ENCODE assay signal across 9 mouse cellular contexts in the genomic region with DNA sequence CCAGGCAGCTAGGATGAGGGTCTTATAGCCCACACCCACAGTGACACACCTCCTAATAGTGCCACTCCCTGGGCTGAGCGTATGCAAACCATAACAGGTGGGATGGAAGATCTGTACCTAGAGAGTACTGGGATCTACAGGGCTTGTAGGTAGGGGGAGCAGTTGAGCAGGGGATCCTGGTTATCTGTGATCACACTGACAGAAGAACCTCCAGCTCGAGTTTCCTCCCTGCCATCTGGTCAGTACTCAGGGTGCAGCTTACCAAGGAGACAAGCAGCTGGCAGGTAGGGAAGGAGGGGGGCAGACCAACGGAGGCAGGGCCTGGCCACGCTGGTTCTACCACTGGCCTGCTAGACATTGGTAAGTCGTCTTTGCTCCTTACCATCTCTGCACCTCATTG. TPM values are rescaled to one million over a fixed set of nuclear protein-coding genes. Genes with fewer than 3 reads are reported as not detected.
A peak's percentile ranks its signal among the peaks of the same experiment; 100 is the strongest.
DNase-seq lines count a peak whose midpoint lies in the region; ATAC-seq and TF ChIP-seq lines count a peak whose summit lies in the region.
"Had no signal": no experiment of that assay in that cellular context is flagged by ENCODE, and none has a peak within 500 bp of the region (broad histone marks: within the 10 kb centered on the region; RNA-seq: fewer than 3 reads in every experiment).

No protein-coding gene starts in this region.

- no peak overlapping the region for H3K4me3 ChIP-seq in hindbrain, embryonic 11.5 days (ENCODE audit: low read depth, low read length)
- H3K4me3 ChIP-seq in hindbrain, embryonic 14.5 days (replicated peaks; ENCODE audit: low read length), result no peak overlapping the region
- H3K4me3 ChIP-seq in MEL (ENCODE audit: control insufficient read depth in 1 of 2, insufficient read depth in 1 of 2, low read depth in 2 of 2, low read length in 2 of 2), result no peak overlapping the region
- H3K4me3 ChIP-seq in kidney, postnatal 0 days (replicated peaks; ENCODE audit: low read depth, low read length), result no peak overlapping the region
- H3K4me3 ChIP-seq: neural tube, embryonic 12.5 days had no signal

- H3K27ac ChIP-seq in hindbrain, embryonic 11.5 days (ENCODE audit: low read depth, low read length), result no peak overlapping the region
- H3K27ac ChIP-seq in hindbrain, embryonic 14.5 days, result no peak overlapping the region
- no peak overlapping the region for H3K27ac ChIP-seq in MEL (ENCODE audit: control insufficient read depth, low read depth, low read length)
- H3K27ac ChIP-seq in kidney, postnatal 0 days, result no peak overlapping the region
- H3K27ac ChIP-seq: neural tube, embryonic 12.5 days had no signal

- H3K9me3 ChIP-seq in hindbrain, embryonic 11.5 days (ENCODE audit: control insufficient read depth, low read length), result no peaks in the 10 kb centered on the region
- H3K9me3 ChIP-seq in hindbrain, embryonic 14.5 days (ENCODE audit: control insufficient read depth, low read length), result no peaks in the 10 kb centered on the region
- no peaks in the 10 kb centered on the region for H3K9me3 ChIP-seq in MEL (replicated peaks; ENCODE audit: insufficient read depth, low read length)
- no peaks in the 10 kb centered on the region for H3K9me3 ChIP-seq in kidney, postnatal 0 days (replicated peaks; ENCODE audit: low read length)
- H3K9me3 ChIP-seq: neural tube, embryonic 12.5 days had no signal

- WGBS in hindbrain, embryonic 11.5 days, result 25% methylated on average over 5 of the region's 5 CpGs
- WGBS in hindbrain, embryonic 14.5 days, result 29% methylated on average over 5 of the region's 5 CpGs
- 17% methylated on average over 5 of the region's 5 CpGs for WGBS in kidney, postnatal 0 days

- H3K27me3 ChIP-seq in hindbrain, embryonic 11.5 days (ENCODE audit: control insufficient read depth, insufficient read depth, low read length), result no peaks in the 10 kb centered on the region
- H3K27me3 ChIP-seq in hindbrain, embryonic 14.5 days (ENCODE audit: control insufficient read depth, insufficient read depth, low read length), result no peaks in the 10 kb centered on the region
- H3K27me3 ChIP-seq in MEL (ENCODE audit: control insufficient read depth in 1 of 2, insufficient read depth in 2 of 2, low read length in 2 of 2), result no peaks in the 10 kb centered on the region
- H3K27me3 ChIP-seq in kidney, postnatal 0 days (ENCODE audit: insufficient read depth, low read length), result no peaks in the 10 kb centered on the region
- H3K27me3 ChIP-seq: neural tube, embryonic 12.5 days had no signal

- TF ChIP-seq EP300 in MEL (IDR thresholded peaks at IDR 0.05; ENCODE audit: low read depth in 1 of 2, low read length in 2 of 2), result no peak

- no peak for ATAC-seq in hindbrain, embryonic 11.5 days (ENCODE audit: low FRiP score)
- no peak for ATAC-seq in hindbrain, embryonic 14.5 days (ENCODE audit: low FRiP score)
- no peak for ATAC-seq in kidney, postnatal 0 days (replicated peaks; ENCODE audit: low FRiP score, low read depth)
- ATAC-seq in erythroid progenitor cell, adult 5-6 weeks (replicated peaks; ENCODE audit: low FRiP score, poor library complexity, severe bottlenecking), result no peak

- H3K79me2 ChIP-seq in MEL (ENCODE audit: control insufficient read depth, insufficient read depth, low read length, poor library complexity), result no peaks in the 10 kb centered on the region

- peak; percentile 14 for DNase-seq in hindbrain, embryonic 11.5 days (ENCODE audit: low spot score)
- DNase-seq in hindbrain, embryonic 14.5 days (ENCODE audit: low spot score), result no peak
- DNase-seq in MEL (ENCODE audit: low read depth, low spot score), result peak; percentile 67
- DNase-seq in cerebellum, postnatal 25 days, result peak; percentile 62 to 80
- DNase-seq in kidney, postnatal 0 days (ENCODE audit: low spot score), result peak; percentile 60
- DNase-seq in naive thymus-derived CD4-positive, alpha-beta T cell, adult 2 months (ENCODE audit: low read depth), result peak; percentile 26
- no peak for DNase-seq in neural tube, embryonic 10.5 days (ENCODE audit: extremely low spot score, low spot score)

- H3K36me3 ChIP-seq in hindbrain, embryonic 11.5 days (ENCODE audit: control insufficient read depth, insufficient read depth, low read length), result no peaks in the 10 kb centered on the region
- 0 out of 2 replicates have a peak, but pooled peaks cover 3% of the 10 kb centered on the region for H3K36me3 ChIP-seq in hindbrain, embryonic 14.5 days (replicated peaks; ENCODE audit: control insufficient read depth, insufficient read depth)
- H3K36me3 ChIP-seq in MEL (ENCODE audit: control insufficient read depth in 1 of 2, insufficient read depth in 2 of 2, low read length in 2 of 2), result peaks cover 0 to under 1% of the 10 kb centered on the region in 2 experiments; a peak in 1 of 4 replicates
- H3K36me3 ChIP-seq in kidney, postnatal 0 days (ENCODE audit: insufficient read depth, low read length), result no peaks in the 10 kb centered on the region
- H3K36me3 ChIP-seq: neural tube, embryonic 12.5 days had no signal

- H3K9ac ChIP-seq in hindbrain, embryonic 11.5 days (ENCODE audit: low read depth, low read length), result no peak overlapping the region
- no peak overlapping the region for H3K9ac ChIP-seq in hindbrain, embryonic 14.5 days
- no peak overlapping the region for H3K9ac ChIP-seq in MEL (ENCODE audit: control insufficient read depth, low read depth, low read length, poor library complexity, severe bottlenecking)
- H3K9ac ChIP-seq in kidney, postnatal 0 days (ENCODE audit: low read depth, low read length), result no peak overlapping the region
- H3K9ac ChIP-seq: neural tube, embryonic 12.5 days had no signal

- peak; percentile 58 to 77 (median 65) for TF ChIP-seq CTCF in MEL (IDR thresholded peaks at IDR 0.05 in 2 of 3, conservative IDR thresholded peaks at IDR 0.05 in 1 of 3; ENCODE audit: control insufficient read depth in 1 of 3, insufficient read depth in 1 of 3, low read depth in 2 of 3, low read length in 3 of 3, poor library complexity in 1 of 3, severe bottlenecking in 1 of 3)
- peak; percentile 60 for TF ChIP-seq CTCF in kidney, postnatal 0 days (IDR thresholded peaks at IDR 0.05; ENCODE audit: low read depth)

- H3K4me2 ChIP-seq in hindbrain, embryonic 11.5 days (replicated peaks; ENCODE audit: low read depth, low read length), result no peak overlapping the region
- H3K4me2 ChIP-seq in hindbrain, embryonic 14.5 days (replicated peaks), result no peak overlapping the region
- no peak overlapping the region for H3K4me2 ChIP-seq in kidney, postnatal 0 days (ENCODE audit: low read length)
- H3K4me2 ChIP-seq: neural tube, embryonic 12.5 days had no signal

- peak; percentile 51 for TF ChIP-seq RAD21 in MEL (IDR thresholded peaks at IDR 0.05; ENCODE audit: low read depth, low read length)

- no peaks in the 10 kb centered on the region for H3K4me1 ChIP-seq in hindbrain, embryonic 11.5 days (replicated peaks; ENCODE audit: control insufficient read depth, insufficient read depth, low read length)
- no peaks in the 10 kb centered on the region for H3K4me1 ChIP-seq in hindbrain, embryonic 14.5 days (replicated peaks; ENCODE audit: control insufficient read depth, insufficient read depth, low read length)
- H3K4me1 ChIP-seq in MEL (ENCODE audit: control insufficient read depth in 1 of 2, insufficient read depth in 2 of 2, low read length in 2 of 2), result peaks cover 0 to under 1% of the 10 kb centered on the region in 2 experiments; a peak in 1 of 4 replicates
- H3K4me1 ChIP-seq in kidney, postnatal 0 days (replicated peaks; ENCODE audit: insufficient read depth, low read length), result no peaks in the 10 kb centered on the region
- H3K4me1 ChIP-seq: neural tube, embryonic 12.5 days had no signal

- no peak for TF ChIP-seq POLR2A in MEL (IDR thresholded peaks at IDR 0.05; ENCODE audit: control insufficient read depth in 1 of 2, insufficient read depth in 1 of 2, low read depth in 1 of 2, low read length in 2 of 2, poor library complexity in 1 of 2)

RNA-seq across cellular contexts. Expression of gene Cib2, which starts 7.6 kb away (rescaled TPM):
- polyA plus RNA-seq in hindbrain, embryonic 11.5 days (2014; fragmentation: Nextera tagmentation; extraction: Ambion mirVana), result 19.1 and 20.8 TPM in 2 replicates
- 67.3 and 69.4 TPM in 2 replicates for polyA plus RNA-seq in hindbrain, embryonic 14.5 days (2014; fragmentation: Nextera tagmentation; extraction: Ambion mirVana)
- 5.0 and 7.3 TPM in 2 replicates for total RNA-seq in MEL (2012; rRNA removed)
- polyA plus RNA-seq in MEL (2012; ENCODE audit: insufficient read depth in 1 of 2, insufficient read length in 2 of 2, low read depth in 1 of 2, low replicate concordance in 2 of 2, missing spikeins in 1 of 2), result 1 to 10 TPM in 1 of 2 experiments, not detected in 1; 9.0 TPM
- polyA plus RNA-seq in kidney, postnatal 0 days (2015; fragmentation: Nextera tagmentation; extraction: Ambion mirVana), result 18.0 and 19.2 TPM in 2 replicates
- 3.6 TPM in 1 of 2 replicates, not detected in the other for total RNA-seq in erythroid progenitor cell, adult 5-6 weeks (2015; ENCODE audit: low replicate concordance)
- 0.15 and 3.7 TPM in 2 replicates for total RNA-seq in erythroid progenitor cell, adult 5-6 weeks (2017; ENCODE audit: low replicate concordance)

RNA-seq across cellular contexts. Expression of gene Sh2d7, which starts 13.6 kb away (rescaled TPM):
- 0.08 and 0.18 TPM in 2 replicates for polyA plus RNA-seq in hindbrain, embryonic 11.5 days (2014; fragmentation: Nextera tagmentation; extraction: Ambion mirVana)
- polyA plus RNA-seq in hindbrain, embryonic 14.5 days (2014; fragmentation: Nextera tagmentation; extraction: Ambion mirVana), result not detected in 2 replicates
- 0.04 TPM in 1 of 2 replicates, not detected in the other for total RNA-seq in MEL (2012; rRNA removed)
- polyA plus RNA-seq in MEL (2012; ENCODE audit: insufficient read depth in 1 of 2, insufficient read length in 2 of 2, low read depth in 1 of 2, low replicate concordance in 2 of 2, missing spikeins in 1 of 2), result not detected
- not detected in 2 replicates for polyA plus RNA-seq in kidney, postnatal 0 days (2015; fragmentation: Nextera tagmentation; extraction: Ambion mirVana)
- total RNA-seq in erythroid progenitor cell, adult 5-6 weeks (2015; ENCODE audit: low replicate concordance), result not detected in 2 replicates
- total RNA-seq in erythroid progenitor cell, adult 5-6 weeks (2017; ENCODE audit: low replicate concordance), result not detected in 2 replicates
- polyA plus RNA-seq: neural tube, embryonic 12.5 days had no signal

RNA-seq across cellular contexts. Expression of gene Idh3a, which starts 33.7 kb away (rescaled TPM):
- polyA plus RNA-seq in hindbrain, embryonic 11.5 days (2014; fragmentation: Nextera tagmentation; extraction: Ambion mirVana), result 118 and 131 TPM in 2 replicates
- polyA plus RNA-seq in hindbrain, embryonic 14.5 days (2014; fragmentation: Nextera tagmentation; extraction: Ambion mirVana), result 166 and 198 TPM in 2 replicates
- 160 and 170 TPM in 2 replicates for total RNA-seq in MEL (2012; rRNA removed)
- polyA plus RNA-seq in MEL (2012; ENCODE audit: insufficient read depth in 1 of 2, insufficient read length in 2 of 2, low read depth in 1 of 2, low replicate concordance in 2 of 2, missing spikeins in 1 of 2), result 100 to 1,000 TPM; 205 to 282 TPM
- polyA plus RNA-seq in kidney, postnatal 0 days (2015; fragmentation: Nextera tagmentation; extraction: Ambion mirVana), result 247 and 272 TPM in 2 replicates
- total RNA-seq in erythroid progenitor cell, adult 5-6 weeks (2015; ENCODE audit: low replicate concordance), result 26.8 and 30.3 TPM in 2 replicates
- 15.4 and 19.7 TPM in 2 replicates for total RNA-seq in erythroid progenitor cell, adult 5-6 weeks (2017; ENCODE audit: low replicate concordance)

RNA-seq across cellular contexts. Expression of gene Dmxl2, which starts 51.0 kb away (rescaled TPM):
- polyA plus RNA-seq in hindbrain, embryonic 11.5 days (2014; fragmentation: Nextera tagmentation; extraction: Ambion mirVana), result 19.4 and 25.8 TPM in 2 replicates
- 71.2 and 71.8 TPM in 2 replicates for polyA plus RNA-seq in hindbrain, embryonic 14.5 days (2014; fragmentation: Nextera tagmentation; extraction: Ambion mirVana)
- 6.1 and 6.9 TPM in 2 replicates for total RNA-seq in MEL (2012; rRNA removed)
- polyA plus RNA-seq in MEL (2012; ENCODE audit: insufficient read depth in 1 of 2, insufficient read length in 2 of 2, low read depth in 1 of 2, low replicate concordance in 2 of 2, missing spikeins in 1 of 2), result 100 to 1,000 TPM in 1 of 2 experiments, 1 to 10 TPM in 1; 9.1 to 238 TPM
- polyA plus RNA-seq in kidney, postnatal 0 days (2015; fragmentation: Nextera tagmentation; extraction: Ambion mirVana), result 7.5 and 8.5 TPM in 2 replicates
- 4.7 and 10.5 TPM in 2 replicates for total RNA-seq in erythroid progenitor cell, adult 5-6 weeks (2015; ENCODE audit: low replicate concordance)
- total RNA-seq in erythroid progenitor cell, adult 5-6 weeks (2017; ENCODE audit: low replicate concordance), result 1.7 and 4.2 TPM in 2 replicates

Comparison
In these comparisons a context has a peak if more than half of its experiments do, and no peak if none do; other contexts are left out.
1. DNase-seq: peak in hindbrain, embryonic 11.5 days (single experiment), MEL (single experiment), cerebellum, postnatal 25 days (2 of 2), kidney, postnatal 0 days (single experiment) and naive thymus-derived CD4-positive, alpha-beta T cell, adult 2 months (single experiment); none in hindbrain, embryonic 14.5 days (single experiment) and neural tube, embryonic 10.5 days (single experiment).